Mouse (Mus musculus) heart, embryonic 11.5 days (tissue): Measurements from ENCODE around the gene Hivep3. TPM values are rescaled to one million over a fixed set of nuclear protein-coding genes. Genes with fewer than 3 reads are reported as not detected.

Experiments used
- ATAC-seq: fragments of 200-750 bp; cut with Nextera tagmentation; replicated peaks from 2 replicates; pipeline ENCODE4 v1.8.0; 2017; ENCODE audit warnings: moderate library complexity; ENCODE audit not compliant: insufficient number of reproducible peaks, low FRiP score, low TSS enrichment
- H3K27ac ChIP-seq: fragments of 300-500 bp; sonication (generic); 2 replicates; pipeline ENCODE4 v1.5.1; 2014; ENCODE audit warnings: mild to moderate bottlenecking, low read depth, low read length
- H3K27me3 ChIP-seq: fragments of 300-500 bp; sonication (generic); 2 replicates; pipeline ENCODE4 v1.6.1; 2014; ENCODE audit warnings: mild to moderate bottlenecking, low read length, mixed read lengths; ENCODE audit not compliant: control insufficient read depth, insufficient read depth
- H3K36me3 ChIP-seq: fragments of 300-500 bp; sonication (generic); 2 replicates; pipeline ENCODE4 v1.6.1; 2014; ENCODE audit warnings: mild to moderate bottlenecking, low read length, moderate library complexity, mixed read lengths; ENCODE audit not compliant: control insufficient read depth, insufficient read depth
- H3K4me1 ChIP-seq: fragments of 300-500 bp; sonication (generic); 2 replicates; pipeline ENCODE4 v1.6.1; 2014; ENCODE audit warnings: low read length; ENCODE audit not compliant: control insufficient read depth, insufficient read depth
- H3K4me2 ChIP-seq: fragments of 300-500 bp; sonication (generic); 2 replicates; pipeline ENCODE4 v1.6.1; 2014; ENCODE audit warnings: mild to moderate bottlenecking, moderate library complexity
- H3K4me3 ChIP-seq: fragments of 300-500 bp; sonication (generic); 2 replicates; pipeline ENCODE4 v1.5.1; 2014; ENCODE audit warnings: low read depth, low read length
- H3K9ac ChIP-seq: fragments of 300-500 bp; sonication (generic); 2 replicates; pipeline ENCODE4 v1.6.1; 2014; ENCODE audit warnings: mild to moderate bottlenecking, low read depth, low read length, moderate library complexity
- H3K9me3 ChIP-seq: fragments of 300-500 bp; sonication (generic); replicated peaks from 2 replicates; pipeline ENCODE4 v1.6.1; 2016; ENCODE audit warnings: low read length; ENCODE audit not compliant: control insufficient read depth
- WGBS: fragments of 180-500 bp; shearing (Covaris S2); extraction: QIAGEN DNeasy Blood & Tissue Kit; methylation state at CpG from one replicate; pipeline ENCODE4 v1.1.7; 2014; ENCODE audit not compliant: insufficient replicate concordance; 5-methylcytosine and 5-hydroxymethylcytosine counted together
- polyA plus RNA-seq: library from polyadenylated mRNA; unstranded; fragments of >200 nt; fragmentation: Nextera tagmentation; extraction: Ambion mirVana; gene quantifications from 2 replicates; pipeline ENCODE4 v1.2.1, GENCODE M21; 2014

Gene Hivep3
- polyA plus RNA-seq, 1 experiment from 2014 or later: 4.8 TPM

GRCm38 (mm10) chr4:120071411-120071810 is 337.8 kb downstream of the Hivep3 start:
- ATAC-seq: no peak
- H3K9ac ChIP-seq: no peak overlapping the region
- WGBS: 55% methylated on average over 3 of the region's 3 CpGs

GRCm38 (mm10) chr4:120071842-120072507 is 338.4 kb downstream of the Hivep3 start:
- WGBS: 63% methylated on average over 15 of the region's 15 CpGs
- Histone ChIP-seq H3K27ac (no peak overlapping the region), H3K9me3 (no peaks in the 10 kb centered on the region)

More at GRCm38 (mm10) chr4:120071411-120071810, 337.8 kb downstream of the Hivep3 start:
- H3K27ac ChIP-seq: no peak overlapping the region
- no peak overlapping the region for H3K4me2 ChIP-seq
- H3K9me3 ChIP-seq: no peaks in the 10 kb centered on the region
- H3K27me3 ChIP-seq: no peaks in the 10 kb centered on the region
- H3K4me1 ChIP-seq: peaks cover 10% of the 10 kb centered on the region
- no peaks in the 10 kb centered on the region for H3K36me3 ChIP-seq
- no peak overlapping the region for H3K4me3 ChIP-seq

GRCm38 (mm10) chr4:120074061-120074460 is 340.5 kb downstream of the Hivep3 start:
- ATAC-seq: no peak
- Histone ChIP-seq H3K9ac (no peak overlapping the region), H3K4me2 (no peak overlapping the region), H3K27ac (no peak overlapping the region), H3K27me3 (no peaks in the 10 kb centered on the region), H3K36me3 (no peaks in the 10 kb centered on the region), H3K4me1 (peaks cover 10% of the 10 kb centered on the region), H3K9me3 (no peaks in the 10 kb centered on the region), H3K4me3 (no peak overlapping the region)
- 62% methylated on average over 5 of the region's 5 CpGs for WGBS

More at GRCm38 (mm10) chr4:120071842-120072507, 338.4 kb downstream of the Hivep3 start:
- no peak overlapping the region for H3K9ac ChIP-seq
- H3K4me3 ChIP-seq: no peak overlapping the region
- no peak for ATAC-seq
- H3K36me3 ChIP-seq: no peaks in the 10 kb centered on the region
- no peaks in the 10 kb centered on the region for H3K27me3 ChIP-seq
- H3K4me1 ChIP-seq: peaks cover 10% of the 10 kb centered on the region
- no peak overlapping the region for H3K4me2 ChIP-seq

- H3K27ac ChIP-seq: no peak overlapping the region
- no peak overlapping the region for H3K9ac ChIP-seq
- no peak overlapping the region for H3K4me2 ChIP-seq
- WGBS: 80% methylated on average over 8 of the region's 8 CpGs
- H3K4me1 ChIP-seq: 0 out of 2 replicates have a peak, but pooled peaks cover 3% of the 10 kb centered on the region
- no peaks in the 10 kb centered on the region for H3K36me3 ChIP-seq
- H3K27me3 ChIP-seq: no peaks in the 10 kb centered on the region
- no peak for ATAC-seq
- H3K4me3 ChIP-seq: no peak overlapping the region
- no peaks in the 10 kb centered on the region for H3K9me3 ChIP-seq
Observed at GRCm38 (mm10) chr4:120077322-120077721, 343.7 kb downstream of the Hivep3 start.

GRCm38 (mm10) chr4:120082527-120082926 is 348.9 kb downstream of the Hivep3 start:
- no peak overlapping the region for H3K27ac ChIP-seq
- H3K27me3 ChIP-seq: no peaks in the 10 kb centered on the region
- ATAC-seq: no peak
- no peaks in the 10 kb centered on the region for H3K4me1 ChIP-seq
- WGBS: 80% methylated on average over 5 of the region's 5 CpGs
- H3K4me2 ChIP-seq: no peak overlapping the region
- no peak overlapping the region for H3K4me3 ChIP-seq
- H3K36me3 ChIP-seq: no peaks in the 10 kb centered on the region
- no peaks in the 10 kb centered on the region for H3K9me3 ChIP-seq
- no peak overlapping the region for H3K9ac ChIP-seq

GRCm38 (mm10) chr4:120083700-120084099 is 350.1 kb downstream of the Hivep3 start:
- Histone ChIP-seq H3K27ac (no peak overlapping the region), H3K27me3 (no peaks in the 10 kb centered on the region), H3K4me1 (no peaks in the 10 kb centered on the region), H3K9me3 (no peaks in the 10 kb centered on the region), H3K36me3 (no peaks in the 10 kb centered on the region), H3K9ac (no peak overlapping the region), H3K4me3 (no peak overlapping the region), H3K4me2 (no peak overlapping the region)
- no peak for ATAC-seq
- 72% methylated on average over 3 of the region's 3 CpGs for WGBS

- no peak overlapping the region for H3K4me3 ChIP-seq
- WGBS: 77% methylated on average over 8 of the region's 8 CpGs
Observed at GRCm38 (mm10) chr4:120089536-120089935, 356.0 kb downstream of the Hivep3 start.

GRCm38 (mm10) chr4:120091997-120092783 is 358.6 kb downstream of the Hivep3 start:
- no peak for ATAC-seq
- Histone ChIP-seq H3K9me3 (no peaks in the 10 kb centered on the region), H3K27me3 (no peaks in the 10 kb centered on the region), H3K4me3 (no peak overlapping the region), H3K27ac (no peak overlapping the region), H3K36me3 (no peaks in the 10 kb centered on the region), H3K4me1 (0 out of 2 replicates have a peak, but pooled peaks cover 5% of the 10 kb centered on the region), H3K4me2 (no peak overlapping the region), H3K9ac (no peak overlapping the region)
- 83% methylated on average over 1 of the region's 1 CpGs for WGBS

More at GRCm38 (mm10) chr4:120089536-120089935, 356.0 kb downstream of the Hivep3 start:
- no peaks in the 10 kb centered on the region for H3K36me3 ChIP-seq
- H3K4me2 ChIP-seq: no peak overlapping the region
- no peak overlapping the region for H3K27ac ChIP-seq
- no peak for ATAC-seq
- H3K27me3 ChIP-seq: no peaks in the 10 kb centered on the region
- 0 out of 2 replicates have a peak, but pooled peaks cover 5% of the 10 kb centered on the region for H3K4me1 ChIP-seq
- no peak overlapping the region for H3K9ac ChIP-seq
- no peaks in the 10 kb centered on the region for H3K9me3 ChIP-seq
